Mouse (Mus musculus) megakaryocyte, embryonic 14.5 days (primary cell): ENCODE measurements around the gene Ppp1r14c.

Experiments used
- FLI1 ChIP-seq: IDR thresholded peaks from 2 replicates; pipeline ENCODE4 v1.6.1; 2012; ENCODE audit warnings: low read length, inconsistent platforms, mixed read lengths
- GATA1 ChIP-seq: IDR thresholded peaks from 3 replicates; pipeline ENCODE4 v1.6.1; 2012; ENCODE audit warnings: mixed read lengths, low read length, inconsistent platforms, borderline replicate concordance

- TF ChIP-seq GATA1 (no peak), FLI1 (no peak)
These were observed 40.4 kb upstream of the Ppp1r14c start for GRCm38 (mm10) chr10:3325447-3325846.
